Mouse (Mus musculus) cerebellum, adult 11 months (tissue): ENCODE measurements at regions not wholly inside any gene's neighbourhood (a gene's known extent, or its start where the extent isn't known, plus 50 kb on each side); places are given as distances from the start of the nearest gene placed in this dataset.
"Not testable (repeated sequence)": the region's sequence is repeated elsewhere in the genome, so short reads cannot be mapped to it uniquely, and the experiment has no call there.

Experiments used
- DNase-seq: peaks from one replicate; pipeline ENCODE4 v3.0.0; 2022

DNA sequence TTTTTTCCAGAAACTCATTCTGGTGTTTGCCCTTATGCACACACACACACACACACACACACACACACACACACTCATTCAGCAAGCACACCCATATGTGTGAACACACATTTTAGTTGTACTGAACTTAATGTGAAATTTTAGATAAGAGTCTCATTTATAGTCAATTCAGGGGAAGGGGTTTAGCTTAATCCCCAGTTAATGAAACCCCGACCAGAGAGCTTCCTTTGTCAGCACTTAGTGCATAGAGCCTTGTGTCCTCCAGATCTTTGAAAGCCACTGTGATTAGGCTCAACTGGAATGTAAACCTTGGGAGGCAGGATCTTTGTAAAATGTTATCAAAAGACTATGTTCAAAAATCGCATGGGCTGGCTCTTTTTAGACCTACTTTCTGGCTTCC, 53.4 kb downstream of the Rps12 start:
- DNase-seq: no peak

- DNase-seq: not testable (repeated sequence)
Measured at GRCm38 (mm10) chr10:23725960-23726714, 60.9 kb downstream of the Rps12 start.

GRCm38 (mm10) chr10:23718124-23718523, 69.0 kb downstream of the Rps12 start:
- DNase-seq: no peak

- no peak for DNase-seq
Measured at GRCm38 (mm10) chr10:23715511-23715910, 71.6 kb downstream of the Rps12 start.

- DNase-seq: no peak
Measured at GRCm38 (mm10) chr10:23715101-23715500, 72.0 kb downstream of the Rps12 start.

GRCm38 (mm10) chr10:23712691-23713378, 74.2 kb downstream of the Rps12 start:
- no peak for DNase-seq

DNA sequence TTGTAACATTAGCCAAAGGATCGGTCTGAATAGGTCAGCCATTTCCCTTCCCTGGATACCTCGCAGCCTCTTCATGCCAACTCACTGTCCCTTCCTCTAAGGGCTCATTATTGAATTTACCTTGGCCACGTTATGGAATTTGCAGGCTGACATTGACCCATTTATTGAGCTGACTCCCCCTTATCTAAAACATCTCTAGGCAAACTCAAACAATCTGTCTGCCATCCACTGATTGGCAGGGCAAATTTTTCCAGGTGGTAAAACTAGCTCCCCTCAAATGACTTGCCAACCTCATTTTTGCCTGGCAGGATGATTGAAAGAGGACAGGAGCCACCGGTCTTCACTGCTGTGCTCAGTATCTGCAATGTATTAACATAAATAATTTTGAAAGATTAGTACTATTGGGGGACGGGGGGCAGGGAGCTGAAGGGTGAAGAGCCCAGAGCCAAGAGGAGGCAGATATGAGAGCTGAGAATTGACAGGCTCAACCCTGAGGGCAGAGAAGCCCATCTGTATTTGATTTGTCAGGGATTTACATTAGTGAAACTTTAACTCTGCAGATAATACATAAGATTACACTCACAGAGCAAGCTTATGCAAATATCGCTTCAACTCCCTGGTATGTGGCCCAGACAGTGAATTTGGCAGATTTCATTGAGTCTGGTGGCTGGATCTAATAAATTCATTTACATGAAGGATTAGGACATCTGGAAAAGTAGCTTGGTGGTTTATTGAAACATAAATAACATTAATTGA, 75.5 kb downstream of the Rps12 start:
- no peak for DNase-seq

DNA sequence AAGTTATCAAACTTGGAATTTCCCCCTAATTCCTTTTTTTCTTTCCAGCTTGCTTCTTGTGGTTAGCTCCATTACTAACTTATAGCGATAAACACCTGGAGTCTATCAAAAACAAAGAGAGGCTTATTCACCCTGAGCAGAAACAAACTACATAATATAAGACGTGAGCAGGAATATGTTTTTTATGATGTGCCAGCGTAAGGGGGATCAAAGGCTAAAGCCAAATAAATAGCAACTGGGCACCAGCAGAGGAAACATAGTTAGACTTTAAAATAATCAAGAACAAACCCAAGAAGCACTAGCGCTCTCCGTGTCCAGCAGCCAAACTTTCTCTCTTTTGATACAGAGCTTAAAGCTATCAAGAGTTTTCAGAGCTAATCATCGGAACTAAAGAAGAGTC, 76.1 kb downstream of the Rps12 start:
- DNase-seq: no peak

- DNase-seq: no peak
Measured at GRCm38 (mm10) chr10:23708261-23708660, 78.8 kb downstream of the Rps12 start.

DNA sequence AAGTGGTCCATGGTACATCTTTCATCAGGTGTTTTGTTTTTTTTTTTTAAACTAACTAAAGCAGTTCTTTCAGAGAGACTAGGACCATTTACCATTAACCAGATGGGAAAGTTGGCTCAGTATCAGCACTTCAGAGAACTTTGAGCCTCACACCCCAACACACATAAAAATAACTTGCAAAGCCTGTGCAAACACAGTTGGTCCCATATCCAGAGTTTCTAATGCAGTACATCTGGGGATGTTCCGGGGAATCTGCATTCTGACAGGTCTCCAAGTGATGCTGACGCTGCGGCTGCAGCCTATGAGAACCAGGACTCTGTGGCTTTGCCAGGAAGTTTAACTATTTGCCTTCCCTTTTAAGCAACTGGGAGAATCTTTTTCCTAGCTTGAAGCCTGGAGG, 79.9 kb downstream of the Rps12 start:
- no peak for DNase-seq

DNA sequence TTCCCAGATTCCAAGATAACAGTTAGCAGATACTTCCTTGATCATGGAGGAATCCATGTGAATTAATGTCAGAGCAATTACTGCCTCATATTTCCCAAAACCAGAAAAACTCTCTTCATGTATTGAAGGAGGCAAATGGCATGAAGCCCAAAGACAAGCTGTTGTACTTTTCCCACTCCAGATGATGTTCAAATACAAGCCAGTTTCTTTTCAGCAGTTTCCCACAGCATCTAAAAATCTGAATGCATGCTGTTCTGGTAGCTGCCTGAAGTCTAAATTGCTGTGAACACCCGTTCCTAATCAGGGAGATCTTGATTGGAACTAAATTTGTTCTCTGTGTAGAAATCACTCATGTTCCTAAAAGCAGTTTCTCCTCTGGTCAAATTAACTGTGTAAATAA, 83.0 kb downstream of the Rps12 start:
- DNase-seq: no peak

DNA sequence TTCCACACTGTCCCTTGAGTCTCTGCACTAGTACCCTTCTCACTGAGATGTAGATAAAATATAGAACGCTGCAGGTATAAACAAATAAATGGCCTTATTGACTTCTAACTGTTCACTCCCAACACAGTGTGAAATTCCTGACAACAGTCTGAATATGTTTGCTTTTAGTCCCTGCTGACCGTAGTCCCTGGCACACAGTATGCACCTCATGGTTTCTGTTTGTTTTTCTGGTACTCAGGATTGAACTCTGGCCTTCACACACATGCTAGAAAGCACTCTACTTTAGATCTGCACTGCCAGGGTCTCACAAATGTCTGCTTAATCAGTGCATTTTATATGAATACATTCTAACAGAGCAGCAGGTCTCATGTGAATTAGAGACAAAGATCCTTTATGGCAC, 95.8 kb downstream of the Rps12 start:
- DNase-seq: no peak

DNA sequence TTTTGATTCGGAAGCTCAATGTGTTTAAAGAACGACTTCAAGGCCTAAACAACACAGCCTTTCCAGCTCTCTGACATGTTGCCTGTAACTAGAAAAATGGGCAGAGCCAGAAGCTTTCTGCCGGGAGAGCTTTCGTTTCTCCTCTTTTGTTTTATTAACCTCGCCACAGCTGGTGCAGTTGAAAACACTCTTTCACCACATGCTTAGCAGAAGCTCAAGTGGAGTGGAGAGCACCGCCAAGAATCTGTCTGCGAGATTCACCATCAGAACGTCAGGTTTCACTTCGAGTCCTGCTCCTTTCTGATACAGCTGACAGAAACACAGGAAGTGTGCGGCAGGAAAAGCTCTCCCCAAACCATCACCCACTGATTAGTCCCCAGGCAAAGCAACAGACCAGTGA, 100.1 kb downstream of the Rps12 start:
- DNase-seq: no peak

- no peak for DNase-seq
Measured at GRCm38 (mm10) chr10:23683078-23683477, 104.0 kb downstream of the Rps12 start.

- DNase-seq: no peak
Measured at GRCm38 (mm10) chr10:23675911-23676310, 111.2 kb downstream of the Rps12 start.

GRCm38 (mm10) chr10:23674633-23675515, 112.2 kb downstream of the Rps12 start:
- DNase-seq: no peak

- no peak for DNase-seq
Measured at GRCm38 (mm10) chr10:23672296-23672695, 114.8 kb downstream of the Rps12 start.

GRCm38 (mm10) chr10:23671494-23671893, 115.6 kb downstream of the Rps12 start:
- DNase-seq: no peak

DNA sequence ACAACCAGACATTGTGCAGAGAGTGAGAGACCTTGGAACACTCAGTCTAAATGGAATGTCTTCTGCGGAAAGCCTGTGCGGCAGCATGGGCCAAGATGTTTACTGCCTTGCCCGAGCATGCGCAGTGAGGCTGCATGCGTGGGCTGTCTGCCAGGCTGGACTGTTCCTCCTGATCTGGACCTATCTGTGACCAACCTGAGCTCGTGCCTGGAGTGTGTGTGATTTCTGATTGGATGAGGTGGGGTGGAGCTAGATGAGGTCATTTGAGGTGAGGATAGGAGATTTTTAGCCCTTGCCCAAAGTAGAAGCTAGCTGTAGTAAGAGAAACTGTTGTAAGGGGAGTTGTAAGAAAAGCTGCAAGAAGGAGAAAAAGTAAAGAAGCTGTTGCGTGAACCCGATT, 121.2 kb downstream of the Rps12 start:
- not testable (repeated sequence) for DNase-seq

GRCm38 (mm10) chr10:23626201-23626600, 160.9 kb downstream of the Rps12 start:
- DNase-seq: no peak

DNA sequence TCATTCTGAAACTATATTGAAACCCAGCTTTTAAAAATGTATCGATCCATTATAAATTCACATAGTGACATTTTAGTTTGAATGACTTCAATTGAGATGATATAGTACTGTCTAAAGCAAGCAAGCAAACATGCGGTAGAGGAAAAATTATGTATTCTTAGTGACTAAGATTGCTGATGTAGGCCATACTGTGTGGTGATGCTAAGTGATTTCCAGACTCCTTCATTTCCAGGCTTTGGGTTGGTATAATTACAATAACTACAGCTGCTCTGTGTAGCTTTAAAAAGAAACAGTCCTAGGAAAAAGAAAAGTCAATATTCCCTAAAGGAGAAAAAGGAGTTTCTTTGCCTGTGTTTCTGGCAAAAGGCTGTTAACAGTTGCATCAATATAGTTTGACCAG, 175.0 kb downstream of the Rps12 start:
- DNase-seq: no peak

DNA sequence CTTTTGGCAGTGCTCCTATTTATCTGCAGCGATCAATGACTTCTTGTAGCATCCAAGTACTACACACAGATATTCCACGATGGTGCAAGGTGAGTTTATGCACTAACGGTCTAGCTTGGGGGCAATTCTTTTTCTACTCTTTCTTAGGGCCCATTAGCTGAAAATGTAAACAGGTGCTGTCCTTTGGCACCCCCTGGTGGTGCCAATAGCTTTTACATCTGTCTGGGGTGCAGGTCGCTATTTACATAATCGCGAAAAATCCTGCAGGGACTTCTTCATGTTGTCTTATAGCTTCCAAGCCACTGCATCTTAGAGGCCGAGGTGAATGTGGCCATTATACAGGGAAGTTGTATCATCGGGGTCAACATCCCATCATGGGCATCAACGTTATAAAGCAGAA, 175.9 kb downstream of the Rps12 start:
- DNase-seq: peak; percentile 10

- no peak for DNase-seq
Measured at GRCm38 (mm10) chr10:23610485-23610884, 176.6 kb downstream of the Rps12 start.
